Mouse (Mus musculus) cerebellum, postnatal 10 days (tissue): ENCODE data around the gene Barhl1.

Experiments
- DNase-seq, 2 experiments: peaks; one replicate each; pipeline ENCODE4 v3.0.0; 2021; ENCODE audit warnings: mixed read lengths in 2 of 2

The Barhl1 gene

DNA sequence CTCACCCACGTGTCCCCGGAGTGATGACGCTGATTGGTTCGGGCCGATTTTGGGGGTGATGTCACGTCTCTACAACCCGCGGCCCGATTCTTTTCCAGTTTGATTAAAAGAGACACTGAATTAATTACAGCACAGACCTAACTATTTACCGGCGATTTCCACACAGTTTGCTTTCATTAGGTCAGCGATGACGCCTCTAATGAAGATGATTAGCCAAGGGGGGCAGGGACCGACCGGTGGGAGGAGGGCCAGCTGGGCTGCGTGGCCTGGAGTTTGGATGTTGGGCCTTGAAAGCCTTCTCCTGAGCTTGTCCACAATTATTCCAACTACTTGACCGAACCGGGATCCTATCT, at the start of gene Barhl1:
Barhl1 (minus strand) TSS at position 156 of the 353 bp plus-strand sequence.
- DNase-seq = peak; percentile 86 to 88

DNA sequence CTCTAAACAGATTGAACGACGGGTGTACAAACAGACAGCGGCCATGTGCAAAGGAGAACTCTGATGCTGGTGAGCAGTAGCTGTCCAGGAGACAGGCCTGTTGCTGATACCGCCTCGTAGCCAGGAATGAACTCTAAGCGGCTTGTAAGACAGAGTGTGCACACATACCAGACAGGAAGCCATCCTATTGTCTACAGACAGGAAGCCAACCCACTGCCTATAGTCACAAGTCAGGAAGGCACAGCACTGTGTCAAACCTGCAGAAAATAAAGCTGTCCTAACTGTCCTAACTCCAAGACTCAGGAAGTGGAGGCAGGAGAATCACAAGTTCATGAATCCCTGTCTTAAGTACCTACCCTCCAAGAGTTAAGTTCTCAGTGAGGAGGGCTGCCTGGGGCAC, 47.1 kb upstream of the Barhl1 start:
- no peak for DNase-seq

DNA sequence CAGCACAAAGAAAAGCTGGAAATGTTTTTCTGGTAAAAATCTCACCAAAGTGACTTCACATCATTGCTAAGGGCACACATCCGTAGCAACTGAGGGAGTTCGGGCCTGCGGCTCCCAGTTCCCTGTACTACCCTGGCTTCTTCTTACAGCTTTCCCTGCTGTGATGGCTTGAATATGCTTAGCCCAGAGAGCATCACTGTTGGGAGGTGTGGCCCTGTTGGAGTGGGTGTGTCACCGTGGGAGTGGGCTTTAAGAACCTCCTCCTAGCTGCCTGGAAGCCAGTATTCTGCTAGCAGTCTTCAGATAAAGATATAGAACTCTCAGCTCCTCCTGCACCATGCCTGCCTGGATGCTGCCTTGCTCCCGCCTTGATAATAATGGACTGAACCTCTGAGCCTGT, 45.2 kb upstream of the Barhl1 start:
- no peak for DNase-seq

DNA sequence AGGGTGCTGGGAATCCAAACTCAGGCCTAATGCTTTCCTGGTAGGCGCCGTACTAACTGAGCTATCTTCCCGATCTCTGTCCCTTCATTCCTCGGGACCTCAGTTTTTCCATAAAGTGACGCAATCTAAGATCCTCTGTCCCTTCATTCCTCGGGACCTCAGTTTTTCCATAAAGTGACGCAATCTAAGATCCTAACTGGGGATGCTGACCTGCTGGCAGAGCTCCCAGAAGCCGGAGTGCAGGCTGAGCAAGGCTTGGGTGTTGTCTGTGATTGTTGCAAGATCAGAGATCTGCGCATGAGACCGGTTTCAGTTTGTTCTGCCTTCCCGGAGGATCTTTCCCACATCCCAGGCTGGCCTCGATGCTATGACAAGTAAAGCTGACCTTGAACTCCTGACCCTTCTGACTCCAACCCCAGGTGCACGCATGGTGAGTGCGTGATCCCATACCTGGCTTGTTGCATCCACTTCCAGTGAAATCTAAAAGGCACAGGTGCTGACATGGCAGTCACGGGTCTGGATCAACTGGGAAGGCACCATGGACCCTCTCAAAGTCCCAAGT, 44.6 kb upstream of the Barhl1 start:
- DNase-seq = no peak

DNA sequence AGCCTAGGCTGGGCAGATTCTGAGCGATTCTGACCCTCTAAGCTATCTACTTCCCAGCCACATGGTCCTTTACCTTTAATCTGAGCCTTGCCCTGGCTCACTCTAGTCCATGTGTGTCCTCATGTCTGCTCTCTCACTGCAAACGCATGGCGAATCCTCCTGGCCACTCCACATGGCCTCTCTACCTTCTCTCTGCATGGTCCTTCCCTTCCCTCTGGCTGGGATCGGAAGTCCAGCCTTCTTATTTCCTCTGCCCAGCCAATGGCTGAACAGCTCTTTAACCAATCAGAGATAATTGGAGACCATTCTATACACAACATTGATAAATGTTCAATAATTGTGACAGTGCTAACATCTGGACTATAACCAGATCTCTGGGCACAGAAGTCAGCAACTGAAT, 40.4 kb upstream of the Barhl1 start:
- DNase-seq = no peak

DNA sequence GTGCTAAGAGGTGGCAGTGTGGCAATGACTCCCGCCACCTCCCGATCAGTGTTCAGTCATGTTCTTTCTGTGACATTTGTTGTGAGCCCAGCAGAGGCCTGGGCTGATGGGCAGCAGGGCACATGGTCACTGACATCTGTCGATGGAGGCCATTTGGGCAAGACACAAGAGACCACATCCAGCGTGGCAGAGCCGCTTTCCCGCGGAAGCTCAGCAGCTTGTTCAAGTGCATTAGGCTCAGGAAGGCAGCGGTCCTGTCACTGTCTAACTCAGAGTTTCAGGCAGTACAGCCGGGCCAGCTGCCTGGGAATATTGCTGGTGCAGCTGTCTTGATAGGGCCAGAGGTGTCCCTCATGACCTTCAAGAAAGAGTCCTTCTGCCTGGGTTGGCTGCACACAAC, 38.1 kb upstream of the Barhl1 start:
- DNase-seq = peak; percentile 35 to 39

DNA sequence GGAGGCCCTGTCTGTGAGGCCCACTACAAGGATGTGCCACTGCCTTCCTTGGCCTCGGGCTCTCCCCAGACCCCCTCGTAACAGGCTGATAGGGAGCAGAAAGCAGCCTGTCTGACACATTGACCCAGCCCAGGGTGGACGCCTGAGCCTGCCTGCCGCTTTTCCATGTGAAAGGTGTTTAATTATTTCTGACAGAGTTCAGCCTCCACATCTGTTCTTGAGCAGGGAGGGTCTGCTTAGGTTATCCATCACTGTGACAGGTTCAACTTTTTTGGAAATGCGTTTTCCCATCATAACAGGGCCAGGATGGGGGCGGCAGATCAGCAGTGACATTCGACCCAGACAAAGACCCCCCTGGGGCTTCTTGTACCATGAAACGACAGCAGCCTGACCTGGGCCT, 36.5 kb upstream of the Barhl1 start:
- DNase-seq = no peak

DNA sequence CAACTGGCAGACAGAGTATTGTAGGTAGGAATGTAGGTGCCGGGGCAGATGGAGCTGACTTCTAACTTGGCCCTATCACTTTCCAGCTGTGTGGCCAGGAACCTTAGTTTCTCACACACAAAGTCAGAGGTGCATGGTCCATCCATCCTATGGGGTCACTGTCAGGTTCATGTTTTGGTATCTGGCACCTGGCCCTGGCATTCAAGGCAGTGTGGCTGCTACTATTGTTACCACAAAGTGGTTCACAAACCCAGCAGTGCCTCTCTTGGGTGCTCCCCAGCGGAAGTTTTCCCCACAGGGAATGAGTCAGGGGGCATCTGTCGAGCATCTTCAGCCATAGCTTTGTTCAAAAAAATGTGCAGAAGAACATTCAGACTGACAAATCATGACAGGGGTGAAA, 29.8 kb upstream of the Barhl1 start:
- no peak for DNase-seq

DNA sequence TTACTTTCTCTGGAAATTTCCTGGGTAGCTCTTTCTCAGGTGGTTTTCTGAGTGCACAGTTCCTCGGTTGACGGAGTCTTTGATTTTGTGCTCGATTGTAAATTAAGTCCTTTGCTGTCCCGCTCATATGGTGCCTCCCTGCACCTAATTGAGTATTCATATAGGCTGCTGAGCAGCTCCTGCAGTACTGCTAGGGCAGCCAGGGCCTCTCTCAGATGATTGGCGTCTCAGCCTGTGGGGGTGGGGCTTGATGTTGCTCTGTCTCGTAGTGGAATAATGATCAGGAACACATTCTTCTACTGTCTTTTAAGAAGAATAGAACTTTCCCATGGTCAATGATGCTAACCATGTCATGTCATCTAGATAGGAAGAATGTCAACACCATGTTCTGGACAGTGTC, 28.9 kb upstream of the Barhl1 start:
- no peak for DNase-seq

DNA sequence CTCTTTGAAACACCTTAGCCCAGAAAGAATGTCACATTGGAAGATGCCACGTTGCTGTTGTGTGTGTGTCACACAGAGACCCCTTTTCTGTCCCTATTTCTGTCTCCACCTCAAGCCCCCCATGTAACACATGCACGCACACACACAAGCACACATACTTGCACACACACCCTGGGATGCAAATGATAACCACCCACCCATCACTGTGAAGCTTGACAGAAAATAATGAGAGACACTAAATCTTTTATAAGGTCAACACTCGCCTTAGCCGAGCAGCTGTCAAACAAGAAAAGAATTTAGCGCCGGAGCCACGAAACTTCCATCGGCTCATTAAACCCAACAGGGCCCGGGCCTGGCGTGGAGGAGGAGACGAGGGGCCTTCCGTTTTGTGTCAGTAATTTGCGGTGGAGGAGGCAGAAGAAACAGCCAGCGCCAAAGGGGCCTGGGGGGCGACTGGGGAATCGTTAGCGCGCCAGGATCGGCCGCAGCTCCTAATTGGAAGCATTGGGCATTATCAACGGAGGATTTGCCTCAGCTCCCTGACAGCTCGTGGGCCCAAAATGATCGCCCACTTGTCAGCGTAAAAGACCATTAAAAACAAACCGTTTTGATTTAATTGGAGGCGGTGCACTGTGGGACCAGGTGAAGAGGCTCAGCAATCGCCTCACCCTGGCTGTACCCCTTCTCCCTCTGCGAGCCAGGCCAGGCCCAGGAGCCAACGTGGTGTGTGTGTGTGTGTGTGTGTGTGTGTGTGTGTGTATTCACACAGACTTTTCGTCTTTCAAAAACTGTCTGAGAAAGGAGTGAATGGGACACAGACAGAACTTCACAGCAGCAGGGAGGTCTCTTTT, 27.4 kb upstream of the Barhl1 start:
- DNase-seq = peak in 1 of 2 experiments; percentile 26

DNA sequence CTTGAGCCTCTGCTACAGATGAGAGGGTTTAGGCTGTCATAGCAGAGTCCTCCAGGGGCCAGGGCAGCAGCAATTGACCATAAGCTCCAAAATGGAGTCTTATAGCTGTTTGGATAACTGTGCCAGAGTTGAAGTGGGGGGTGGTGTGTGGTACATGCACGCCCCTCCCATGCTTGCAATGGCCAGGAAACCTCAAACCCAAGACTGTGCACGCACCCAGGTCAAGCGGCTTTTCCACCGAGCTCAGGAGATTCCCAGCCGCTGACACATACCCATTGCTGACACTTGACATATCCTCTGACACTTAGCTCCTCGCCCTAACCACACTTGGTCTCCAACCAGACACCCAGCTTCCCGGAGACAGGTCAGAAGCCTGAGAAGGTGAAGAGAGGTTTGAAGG, 22.5 kb upstream of the Barhl1 start:
- DNase-seq = no peak

DNA sequence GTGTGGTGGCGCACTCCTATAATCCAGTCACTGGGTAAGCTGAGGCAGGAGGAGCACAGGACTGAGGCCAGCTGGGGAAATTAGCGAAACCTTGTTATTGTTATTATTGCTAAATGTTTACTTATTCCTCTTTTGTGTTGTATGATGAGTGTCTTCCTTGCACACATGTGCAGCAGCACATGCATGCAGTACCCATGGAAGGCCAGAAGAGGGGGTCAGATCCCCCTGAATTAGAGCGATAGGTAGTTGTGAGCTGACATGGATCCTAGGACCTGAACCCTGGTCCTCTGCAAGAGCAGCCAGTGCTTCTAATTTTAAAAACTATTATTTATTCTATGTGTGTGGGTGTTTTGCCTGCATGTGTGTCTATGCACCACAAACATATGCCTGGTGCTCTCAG, 14.1 kb upstream of the Barhl1 start:
- no peak for DNase-seq

DNA sequence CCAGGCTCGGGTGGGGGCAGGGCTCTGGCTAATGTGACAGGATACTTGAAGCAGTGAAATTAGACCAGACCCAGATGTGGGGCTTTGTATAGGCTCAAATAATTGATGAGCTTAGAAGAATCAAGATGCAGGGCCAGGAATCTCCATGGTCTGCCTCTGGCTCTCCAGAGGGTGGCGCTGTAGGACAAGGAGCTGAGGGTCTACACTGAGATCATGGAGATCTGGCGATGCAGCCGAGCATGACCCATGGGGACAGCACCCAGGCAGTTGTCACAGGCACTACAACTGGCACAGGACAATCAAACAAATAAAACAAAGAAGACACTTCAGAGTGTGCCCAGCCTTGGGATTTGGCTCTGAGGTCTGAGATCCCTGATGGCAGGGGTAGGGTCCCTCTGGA, 7.4 kb upstream of the Barhl1 start:
- DNase-seq = peak; percentile 94 to 97

DNA sequence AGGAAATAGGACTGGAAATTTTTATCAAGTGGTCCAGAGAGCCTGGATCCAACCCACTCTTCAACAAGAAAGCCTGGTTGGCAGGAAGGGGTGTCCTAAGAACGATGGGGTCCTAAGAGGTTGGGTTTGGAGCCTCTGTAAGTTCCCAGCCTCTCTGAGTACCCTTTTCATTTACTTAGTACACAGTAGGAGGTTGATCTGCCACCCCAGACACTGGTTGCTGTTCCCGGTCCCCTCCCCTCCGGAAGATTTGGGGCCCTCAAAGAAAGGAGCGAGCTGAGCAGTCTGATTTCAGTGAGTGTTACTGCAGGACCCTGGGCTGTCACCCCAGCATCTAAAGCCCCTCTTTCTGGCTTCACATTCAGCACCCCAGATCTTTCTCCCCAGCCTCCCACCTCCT, 2.5 kb upstream of the Barhl1 start:
- DNase-seq = no peak

DNA sequence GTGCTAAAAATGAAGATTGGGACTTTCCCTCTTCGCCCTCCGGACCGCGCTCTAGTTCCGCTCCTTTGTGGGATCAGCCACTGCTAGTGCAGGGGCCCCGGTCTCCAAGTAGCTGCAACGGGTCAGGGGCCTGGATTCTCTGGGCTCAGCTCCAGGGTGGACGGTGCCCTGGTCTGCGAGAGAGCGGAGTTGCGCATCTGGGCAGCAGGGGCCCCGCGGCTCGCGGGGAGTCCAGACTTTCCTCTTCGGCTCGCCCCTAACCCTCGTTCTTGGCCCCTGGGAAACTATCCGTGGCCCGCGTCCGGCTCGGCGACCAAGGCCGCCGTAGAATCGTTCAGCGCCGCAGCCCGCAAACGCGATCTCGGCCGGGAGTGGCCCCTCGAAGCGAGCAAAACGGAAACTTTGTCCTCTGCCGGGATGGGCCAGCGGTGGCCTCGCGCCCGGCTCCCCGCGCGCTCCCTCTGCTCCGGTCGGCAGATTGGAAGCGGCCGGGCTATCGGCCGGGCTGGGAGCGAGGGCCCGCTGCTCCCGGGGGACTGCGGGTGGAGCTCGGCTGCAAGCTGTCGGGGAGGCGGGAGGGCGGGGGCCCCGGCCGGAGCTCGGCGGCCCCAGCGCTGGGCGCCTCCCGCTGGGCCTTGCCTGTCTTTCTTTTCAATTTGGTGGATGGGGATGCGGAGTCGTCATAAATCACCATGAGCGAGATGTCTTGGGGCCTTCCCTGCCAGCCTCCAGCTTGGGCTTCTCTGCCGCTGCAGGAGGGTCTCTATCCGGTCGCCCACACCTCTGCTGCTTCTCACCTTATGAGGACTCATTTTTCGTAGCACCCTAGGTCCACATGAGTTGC, 1.3 kb upstream of the Barhl1 start:
- peak; percentile 80 to 88 for DNase-seq

DNA sequence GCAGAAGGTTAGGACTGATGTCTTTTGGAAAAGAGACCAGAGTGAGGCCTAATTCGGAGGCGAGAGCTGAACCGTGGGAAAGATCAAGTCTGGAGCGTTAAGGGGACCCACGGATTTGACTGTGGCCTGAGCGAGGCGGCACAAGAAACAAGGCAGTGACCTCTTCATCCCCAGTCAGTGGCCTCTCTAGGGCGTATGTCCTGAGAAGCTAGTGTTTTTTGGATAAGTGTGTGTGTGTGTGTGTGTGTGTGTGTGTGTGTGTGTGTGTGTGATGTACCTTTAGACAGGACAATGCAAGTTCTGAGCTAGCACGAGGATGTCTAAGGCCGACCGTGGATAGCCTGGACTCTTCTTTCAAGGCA, 669 bp upstream of the Barhl1 start:
- DNase-seq = peak; percentile 26 to 46

DNA sequence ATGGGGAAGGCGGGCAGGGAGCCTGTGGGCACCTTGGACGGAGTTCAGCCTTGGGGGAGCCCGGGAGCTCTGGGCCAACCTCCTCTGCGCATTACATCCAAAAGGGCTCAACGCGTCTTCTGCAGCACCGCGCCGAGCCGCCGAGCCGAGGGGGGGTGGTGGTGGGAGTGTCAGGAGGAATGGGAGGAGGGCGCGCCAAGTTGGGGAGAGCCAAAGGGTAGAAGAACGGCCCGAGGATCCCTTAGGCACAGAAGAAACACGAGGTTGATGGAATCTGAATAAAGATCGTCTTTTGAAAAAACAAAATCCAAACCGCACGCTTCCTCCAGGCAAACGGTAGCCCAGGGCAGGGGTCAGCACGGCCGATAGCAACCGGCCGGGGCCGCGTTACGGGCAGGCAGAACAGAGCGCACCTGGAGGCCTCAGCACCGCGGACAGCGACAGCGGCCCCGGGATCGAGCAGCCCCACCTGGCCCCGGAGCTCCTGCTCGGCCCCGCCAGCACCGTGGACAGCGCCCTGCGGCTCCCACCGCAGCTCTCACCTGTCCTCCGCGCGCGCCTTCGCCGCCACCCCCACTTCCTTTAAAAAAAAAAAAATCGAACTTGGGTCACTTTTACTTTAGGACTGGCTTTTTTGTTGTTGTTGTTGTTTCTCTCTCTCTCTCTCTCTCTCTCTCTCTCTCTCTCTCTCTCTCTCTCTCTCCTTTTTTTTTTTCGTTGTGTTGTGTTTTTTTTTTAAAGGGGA, 528 bp downstream of the Barhl1 start:
- DNase-seq = peak; percentile 90 to 94

DNA sequence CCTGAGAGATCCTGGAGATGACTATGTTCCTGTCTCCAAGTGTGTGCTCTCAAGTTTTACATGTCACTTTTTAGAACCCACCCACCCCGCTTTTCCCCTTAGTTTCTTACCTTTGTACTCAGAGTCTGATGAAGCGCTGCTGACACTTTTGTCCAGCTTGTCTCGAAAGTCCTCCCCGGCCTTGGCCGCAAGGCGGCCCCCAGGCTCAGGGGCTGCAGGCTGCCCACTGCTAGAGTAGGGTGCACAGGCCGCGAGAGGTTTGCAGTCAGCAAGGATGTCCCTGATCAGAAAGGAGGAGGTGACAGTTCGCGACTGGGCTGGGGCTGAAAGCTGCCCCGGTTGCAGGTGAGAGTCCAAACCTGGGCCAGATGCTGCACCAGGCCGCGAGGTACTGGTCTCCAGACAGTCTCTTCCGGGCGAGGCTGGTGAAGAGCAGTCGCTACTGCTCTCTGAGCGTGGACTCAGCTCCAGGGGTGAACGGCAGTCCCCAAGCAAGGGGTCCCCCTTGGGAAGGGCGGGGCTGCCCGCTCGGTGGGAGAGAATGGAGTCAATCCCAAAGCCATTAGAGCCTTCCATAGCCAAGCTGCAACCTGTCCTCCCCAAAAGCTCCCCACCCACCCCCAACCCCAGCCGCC, 1.2 kb downstream of the Barhl1 start:
- DNase-seq = peak; percentile 62 to 67

DNA sequence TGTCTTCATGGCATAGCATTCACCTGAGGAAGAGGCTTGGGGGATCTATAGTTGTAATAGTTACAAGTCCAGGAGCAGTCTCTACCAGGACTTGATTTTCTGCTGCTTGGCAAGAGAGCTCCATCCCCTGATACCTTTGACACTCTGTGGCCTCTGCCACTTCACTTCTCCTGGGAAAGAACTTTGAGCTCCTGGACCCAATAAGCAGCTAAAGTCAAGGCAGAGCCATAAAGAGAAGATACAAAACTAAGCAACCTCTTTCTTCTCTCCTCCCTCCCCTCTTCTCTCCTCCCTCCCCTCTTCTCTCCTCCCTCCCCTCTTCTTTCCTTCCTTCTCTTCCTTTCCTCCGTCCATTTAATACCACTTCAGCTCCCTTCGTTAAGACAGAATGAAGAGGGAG, 2.3 kb downstream of the Barhl1 start:
- DNase-seq = no peak

DNA sequence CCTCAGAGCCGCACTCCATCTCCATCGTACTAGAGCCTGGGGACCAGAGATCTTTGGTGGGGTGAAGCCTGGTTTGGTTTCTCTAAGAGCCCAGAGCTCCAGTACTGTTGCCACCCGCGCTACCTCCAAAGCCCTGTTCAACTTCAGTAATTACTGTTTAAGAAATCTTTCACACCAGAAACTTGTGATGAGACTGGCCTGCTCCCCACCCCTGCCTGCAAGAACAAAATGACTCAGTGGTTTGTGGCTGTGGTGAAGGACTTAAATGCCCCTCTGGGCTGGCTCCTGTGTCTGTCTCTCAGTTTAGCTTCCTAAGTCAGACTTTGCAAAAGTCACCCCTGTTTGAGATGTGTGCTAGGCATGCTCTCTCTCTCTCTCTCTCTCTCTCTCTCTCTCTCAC, 3.5 kb downstream of the Barhl1 start:
- DNase-seq = peak in 1 of 2 experiments; percentile 28

DNA sequence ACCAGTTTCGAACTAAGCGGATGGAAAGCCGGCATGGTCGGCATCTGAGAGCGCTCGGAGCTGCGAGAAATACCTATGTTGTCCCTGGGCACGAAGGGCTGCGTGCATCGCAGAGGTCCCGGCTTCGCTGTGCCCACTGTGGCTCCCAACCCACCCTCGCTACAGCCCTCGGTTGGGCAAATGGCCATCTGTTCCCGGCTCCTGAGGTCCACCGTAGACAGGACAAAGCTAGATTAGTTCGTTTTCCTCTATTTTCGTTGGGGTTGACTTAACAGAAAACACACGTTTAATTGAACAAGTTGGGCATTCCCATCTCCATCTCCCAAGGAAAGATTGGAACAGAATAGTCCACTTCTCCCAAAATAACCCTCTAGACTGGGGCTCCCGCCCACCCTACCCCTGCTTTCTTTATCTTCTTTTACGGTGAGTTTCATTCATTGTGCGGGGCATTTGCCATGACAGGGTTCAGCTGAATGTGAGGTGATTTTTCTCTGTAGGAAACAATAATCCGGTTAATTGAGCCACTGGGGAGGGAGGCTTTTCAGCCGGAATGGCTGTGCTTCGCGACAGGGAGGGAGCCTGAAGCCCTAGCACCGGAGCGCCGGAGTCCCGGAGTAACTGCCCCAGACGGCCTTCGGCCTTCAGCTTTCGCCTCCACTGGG, 4.3 kb downstream of the Barhl1 start:
- DNase-seq = peak; percentile 73 to 75
